Mouse (Mus musculus) heart, postnatal 14 days (tissue): ENCODE results near the gene Zkscan5. TPM values are rescaled to one million over a fixed set of nuclear protein-coding genes. Genes with fewer than 3 reads are reported as not detected.
"Not testable (repeated sequence)": the region's sequence is repeated elsewhere in the genome, so short reads cannot be mapped to it uniquely, and the experiment has no call there.

Experiments used
- DNase-seq, 2 experiments: peaks; one replicate each; pipeline ENCODE4 v3.0.0; 2021 to 2022
- intact Hi-C: fragments of 180-260 bp; cut with DNase I; formaldehyde crosslinking; loops from one replicate; pipeline ENCODE4 v1.15.1; 2025
- total RNA-seq, 2 experiments: library from RNA; stranded (reverse); gene quantifications; 2 replicates each; pipeline ENCODE4 v1.2.3; 2021

Zkscan5 gene
- total RNA-seq, 2 experiments from 2014 or later = 9.9 to 10.0 TPM

- DNase-seq, intact Hi-C loops: not testable (repeated sequence)
These were observed 4.0 kb downstream of the Zkscan5 start for GRCm38 (mm10) chr5:145208391-145208790.

- intact Hi-C loops = loop anchor here (10.0 kb wide), 1 partner anchor 153 kb away; no protein-coding TSS in a partner anchor
- DNase-seq = no peak
These were observed 7.0 kb downstream of the Zkscan5 start for GRCm38 (mm10) chr5:145211340-145211739.

GRCm38 (mm10) chr5:145212216-145212615 lies 7.9 kb downstream of the Zkscan5 start:
- intact Hi-C loops = loop anchor here (10.0 kb wide), 1 partner anchor 153 kb away; no protein-coding TSS in a partner anchor
- no peak for DNase-seq

- intact Hi-C loops = loop anchor here (10.0 kb wide), 1 partner anchor 151 kb away; no protein-coding TSS in a partner anchor
- no peak for DNase-seq
These were observed 9.1 kb downstream of the Zkscan5 start for GRCm38 (mm10) chr5:145213505-145213904.

GRCm38 (mm10) chr5:145214679-145215078 lies 10.3 kb downstream of the Zkscan5 start:
- no peak for DNase-seq
- intact Hi-C loops = loop anchor here (10.0 kb wide), 1 partner anchor 150 kb away; no protein-coding TSS in a partner anchor

- intact Hi-C loops = loop anchor here (10.0 kb wide), 1 partner anchor 147 kb away; no protein-coding TSS in a partner anchor
- no peak for DNase-seq
These were observed 13.4 kb downstream of the Zkscan5 start for GRCm38 (mm10) chr5:145217746-145218145.

GRCm38 (mm10) chr5:145218206-145218605 lies 13.8 kb downstream of the Zkscan5 start:
- DNase-seq = no peak
- intact Hi-C loops = loop anchor here (10.0 kb wide), 1 partner anchor 147 kb away; no protein-coding TSS in a partner anchor

- DNase-seq = no peak
- intact Hi-C loops = loop anchor here (10.0 kb wide), 1 partner anchor 146 kb away; no protein-coding TSS in a partner anchor
These were observed 14.3 kb downstream of the Zkscan5 start for GRCm38 (mm10) chr5:145218671-145219070.

GRCm38 (mm10) chr5:145219981-145220380 lies 15.6 kb downstream of the Zkscan5 start:
- intact Hi-C loops = loop anchor here (10.0 kb wide), 1 partner anchor 145 kb away; no protein-coding TSS in a partner anchor
- no peak for DNase-seq

GRCm38 (mm10) chr5:145222840-145223239 lies 18.5 kb downstream of the Zkscan5 start:
- no peak for DNase-seq
- intact Hi-C loops = no loop called here

- no peak for DNase-seq
- intact Hi-C loops = no loop called here
These were observed 19.0 kb downstream of the Zkscan5 start for GRCm38 (mm10) chr5:145223395-145223794.

- no peak for DNase-seq
- intact Hi-C loops = no loop called here
These were observed 22.1 kb downstream of the Zkscan5 start for GRCm38 (mm10) chr5:145226453-145226852.

GRCm38 (mm10) chr5:145229283-145229682 lies 24.9 kb downstream of the Zkscan5 start:
- DNase-seq, intact Hi-C loops: not testable (repeated sequence)

GRCm38 (mm10) chr5:145230641-145231040 lies 26.3 kb downstream of the Zkscan5 start:
- intact Hi-C loops = loop anchor here (2.0 to 5.0 kb wide), 3 partner anchors 26 to 63 kb away; partner anchors contain the start of genes Cpsf4, Ptcd1, Zkscan5 and Zscan25
- DNase-seq = no peak

GRCm38 (mm10) chr5:145231367-145231871 lies 27.1 kb downstream of the Zkscan5 start, which contains the start of gene Zfp655:
TSS of gene Zfp655 (plus strand) at chr5:145231715.
- peak; percentile 97 to 99 for DNase-seq
- intact Hi-C loops = loop anchor here (2.0 to 5.0 kb wide), 3 partner anchors 27 to 64 kb away; partner anchors contain the start of genes Cpsf4, Ptcd1, Zkscan5 and Zscan25

- intact Hi-C loops = loop anchor here (2.0 to 5.0 kb wide), 3 partner anchors 27 to 65 kb away; partner anchors contain the start of genes Cpsf4, Ptcd1, Zkscan5 and Zscan25
- no peak for DNase-seq
These were observed 27.6 kb downstream of the Zkscan5 start for GRCm38 (mm10) chr5:145231893-145232411.

- intact Hi-C loops = loop anchor here (5.0 kb wide), 1 partner anchor 67 kb away; the partner anchor contains the start of genes Cpsf4 and Ptcd1
These were observed 30.3 kb downstream of the Zkscan5 start for GRCm38 (mm10) chr5:145234636-145235035.

GRCm38 (mm10) chr5:145249520-145249919 lies 45.2 kb downstream of the Zkscan5 start:
- intact Hi-C loops = no loop called here
- DNase-seq = no peak

More at GRCm38 (mm10) chr5:145234636-145235035, 30.3 kb downstream of the Zkscan5 start:
- DNase-seq = peak in 1 of 2 experiments; percentile 21
